Mouse (Mus musculus) c-Kit-negative CD71-positive TER-119-positive erythroid progenitor cells, embryonic 14.5 days (primary cell): ENCODE results near the gene Zfhx3.

ENCODE experiments used
- DNase-seq: peaks from one replicate; pipeline ENCODE4 v3.0.0-alpha.2; 2013; ENCODE audit warnings: low read depth, low spot score

Gene Zfhx3

GRCm38 (mm10) chr8:108715416-108715948 is 773.0 kb downstream of the Zfhx3 start:
- no peak for DNase-seq

- DNase-seq = no peak
Observed at GRCm38 (mm10) chr8:108716291-108716811, 773.9 kb downstream of the Zfhx3 start.

DNA sequence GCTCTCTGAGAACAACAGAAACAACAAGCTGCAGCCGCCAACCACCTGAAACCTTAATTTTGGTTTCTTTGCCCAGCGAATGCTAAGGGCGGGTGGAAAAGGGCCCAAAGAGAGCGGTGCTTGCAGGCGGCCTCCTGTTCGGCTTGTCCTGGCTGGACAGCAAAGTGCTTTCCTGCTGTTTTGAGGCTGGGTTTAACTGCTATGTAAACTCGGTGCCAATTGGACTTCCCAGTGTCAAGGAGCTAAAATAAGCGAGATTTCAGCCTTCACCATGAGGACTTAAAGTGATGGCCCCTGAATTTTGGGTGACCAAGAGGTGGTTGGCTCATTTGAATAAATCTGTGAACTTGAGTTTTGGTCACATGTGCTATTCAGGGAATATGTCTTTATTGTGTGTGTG is 775.1 kb downstream of the Zfhx3 start:
- DNase-seq = no peak

- no peak for DNase-seq
Observed at GRCm38 (mm10) chr8:108718031-108718430, 775.6 kb downstream of the Zfhx3 start.

DNA sequence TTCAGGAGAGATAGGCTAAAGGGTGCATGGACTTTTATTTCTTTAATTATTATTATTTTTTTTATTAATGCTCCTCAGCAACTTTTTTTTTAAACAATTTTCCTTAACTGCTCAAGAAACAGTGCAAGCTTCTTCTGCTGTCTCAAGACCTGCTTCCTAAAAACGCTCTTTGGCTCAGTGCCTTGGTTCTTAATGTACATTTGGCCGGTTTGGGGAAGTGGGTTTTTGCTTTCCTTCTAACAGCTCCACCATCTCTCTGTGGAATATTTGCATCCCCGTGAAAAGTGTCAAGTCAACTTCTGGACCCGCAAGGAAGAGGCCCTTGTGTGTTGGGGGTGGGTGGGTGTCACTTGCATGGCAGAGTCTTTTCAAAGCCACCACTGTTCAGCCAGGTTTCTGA is 778.4 kb downstream of the Zfhx3 start:
- no peak for DNase-seq

GRCm38 (mm10) chr8:108722671-108723513 is 780.4 kb downstream of the Zfhx3 start:
- no peak for DNase-seq

DNA sequence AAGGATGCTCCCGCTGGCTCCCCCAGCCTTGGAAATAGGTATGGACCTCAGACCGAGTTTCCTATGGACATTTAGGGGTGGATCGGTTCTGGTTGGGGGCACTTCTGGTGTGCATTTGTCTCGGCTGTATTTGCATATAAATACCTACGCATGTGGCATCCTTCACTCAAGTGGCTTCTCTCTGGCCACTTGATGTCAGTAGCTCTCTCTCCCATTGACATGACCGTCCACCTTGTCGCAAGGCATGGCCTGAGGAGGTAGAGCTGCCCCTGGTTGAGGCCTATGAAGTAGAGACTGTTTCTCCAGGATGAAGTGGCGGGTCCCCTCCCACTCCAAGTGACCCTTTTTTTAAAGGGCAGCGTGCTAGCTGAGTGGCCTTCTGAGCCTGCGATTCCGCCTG is 781.2 kb downstream of the Zfhx3 start:
- no peak for DNase-seq

DNA sequence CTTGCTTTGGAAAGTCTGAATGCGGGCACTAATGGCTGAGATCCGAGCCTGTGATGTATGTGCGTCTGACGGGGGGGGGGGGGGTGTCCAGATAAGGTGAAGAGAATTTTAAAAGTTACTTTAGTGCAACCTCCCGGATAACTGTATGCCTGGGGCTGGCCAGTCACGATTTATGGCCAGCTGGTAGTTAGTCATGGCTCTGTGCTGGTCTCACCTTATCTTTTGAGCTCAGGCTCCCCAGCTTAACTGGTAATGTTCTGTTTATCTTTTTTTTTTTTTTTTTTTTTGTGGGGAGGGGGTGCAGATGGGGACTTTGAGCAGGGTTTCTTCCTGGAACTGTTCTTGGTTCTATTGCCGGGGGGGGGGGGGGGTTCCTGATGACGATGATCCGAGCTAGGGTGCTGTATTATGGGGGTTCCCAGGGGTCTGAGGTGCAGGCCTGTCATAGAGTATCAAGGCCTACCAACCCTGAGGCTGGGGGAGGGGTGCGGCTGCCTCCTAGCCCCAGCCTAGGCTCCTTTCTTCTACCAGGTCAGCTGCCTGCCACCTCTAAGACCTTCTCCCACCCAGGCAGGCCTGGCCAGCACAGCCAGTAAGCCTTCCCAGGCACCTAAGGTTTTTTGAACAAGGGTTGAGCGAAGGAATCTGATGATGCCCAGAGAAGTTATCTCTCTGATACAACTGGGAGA is 782.5 kb downstream of the Zfhx3 start:
- DNase-seq = no peak

- no peak for DNase-seq
Observed at GRCm38 (mm10) chr8:108725631-108726030, 783.2 kb downstream of the Zfhx3 start.

GRCm38 (mm10) chr8:108726541-108727241 is 784.2 kb downstream of the Zfhx3 start:
- no peak for DNase-seq

- DNase-seq = no peak
Observed at GRCm38 (mm10) chr8:108729169-108729568, 786.7 kb downstream of the Zfhx3 start.

DNA sequence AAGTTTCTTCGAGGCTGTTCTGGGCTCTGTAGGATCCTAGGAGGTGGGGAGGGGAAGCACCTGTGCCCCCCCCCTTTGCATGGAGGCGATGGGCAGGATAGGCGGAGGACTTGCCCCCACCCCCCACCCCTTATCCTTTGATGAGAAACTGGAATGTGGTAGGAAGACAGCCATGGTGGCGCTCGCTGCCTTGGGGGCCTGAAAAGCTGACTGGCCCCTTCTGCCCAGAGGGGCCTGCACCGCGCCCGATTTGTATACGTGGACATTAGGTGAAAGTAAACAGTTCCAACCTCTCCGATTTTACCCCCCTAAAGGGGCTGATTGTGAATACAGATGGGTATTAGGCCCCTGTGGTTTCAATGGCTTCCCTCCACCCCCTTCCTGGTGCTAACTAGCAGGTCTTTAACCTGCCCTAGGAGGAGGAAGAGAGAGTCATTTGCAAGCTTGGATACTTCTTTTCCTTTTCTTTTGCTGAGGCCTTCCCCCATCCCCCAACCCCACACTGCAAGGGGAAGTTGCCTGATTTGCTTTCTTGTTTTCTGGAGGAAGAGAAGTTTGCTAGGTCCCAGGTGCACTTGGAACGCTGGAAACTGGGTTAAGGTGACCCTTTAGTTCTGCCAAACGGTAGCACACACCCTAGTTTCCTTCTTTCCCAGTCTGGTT is 787.4 kb downstream of the Zfhx3 start:
- no peak for DNase-seq

GRCm38 (mm10) chr8:108730907-108731440 is 788.5 kb downstream of the Zfhx3 start:
- no peak for DNase-seq

DNA sequence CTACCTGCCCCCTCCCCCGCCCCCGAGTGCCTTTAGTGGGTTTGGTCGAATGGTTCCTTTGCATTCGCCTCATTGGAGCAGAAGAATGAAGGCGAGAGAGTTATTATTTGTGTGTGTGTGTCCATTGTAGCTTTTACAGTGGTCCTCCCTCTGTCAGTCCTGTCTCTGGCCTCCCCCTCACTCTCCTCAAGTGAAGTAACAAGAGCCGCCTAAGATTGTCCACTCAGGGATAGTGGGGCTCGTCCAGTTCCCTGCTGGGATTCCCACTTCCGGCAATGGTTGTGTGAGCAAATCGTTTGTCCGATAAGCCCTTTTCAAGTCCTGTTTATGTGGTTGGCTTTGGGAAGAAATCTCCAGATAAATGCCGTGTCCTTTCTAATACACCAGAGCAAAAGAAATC is 790.1 kb downstream of the Zfhx3 start:
- DNase-seq = no peak

DNA sequence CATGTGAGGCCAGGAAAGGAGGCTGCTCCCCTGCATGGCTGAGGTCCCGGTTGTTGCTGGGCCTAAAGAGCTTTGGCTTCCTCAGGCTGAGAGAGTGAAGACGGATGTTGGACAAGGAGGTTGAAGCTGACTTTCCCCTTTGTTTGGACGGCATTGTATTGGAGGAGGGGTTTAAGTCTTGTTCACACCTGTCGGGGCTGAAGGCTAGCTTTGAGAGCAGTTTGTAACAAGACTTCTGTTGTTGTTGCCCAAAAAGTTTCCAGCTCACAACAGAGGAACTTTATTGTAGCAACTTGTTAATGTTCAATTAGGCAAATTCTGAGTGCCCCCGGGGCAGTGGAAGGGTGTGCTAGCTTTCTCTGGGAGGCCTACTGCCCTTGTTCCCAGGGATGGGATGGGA is 790.9 kb downstream of the Zfhx3 start:
- DNase-seq = no peak

DNA sequence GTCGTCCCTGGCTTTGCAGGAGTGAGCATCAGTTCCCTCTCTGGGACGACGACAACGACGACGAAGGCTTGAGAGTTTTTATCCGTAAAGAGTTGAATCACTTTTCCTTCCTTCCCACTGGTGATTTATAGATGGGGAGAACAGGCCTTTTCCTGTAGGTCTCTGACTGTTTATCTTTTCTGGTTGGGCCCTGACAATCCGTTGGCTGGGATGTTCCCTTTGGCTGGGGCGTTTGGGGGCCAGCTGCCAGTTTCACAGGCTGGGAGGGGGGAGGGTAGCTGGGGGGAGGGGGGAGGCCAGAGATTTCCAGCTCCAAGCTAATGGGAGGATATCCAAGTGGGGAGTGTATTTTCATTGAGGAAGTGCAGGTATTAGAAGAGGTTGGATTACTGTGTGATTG is 794.0 kb downstream of the Zfhx3 start:
- no peak for DNase-seq

- DNase-seq = no peak
Observed at GRCm38 (mm10) chr8:108738179-108738578, 795.7 kb downstream of the Zfhx3 start.

DNA sequence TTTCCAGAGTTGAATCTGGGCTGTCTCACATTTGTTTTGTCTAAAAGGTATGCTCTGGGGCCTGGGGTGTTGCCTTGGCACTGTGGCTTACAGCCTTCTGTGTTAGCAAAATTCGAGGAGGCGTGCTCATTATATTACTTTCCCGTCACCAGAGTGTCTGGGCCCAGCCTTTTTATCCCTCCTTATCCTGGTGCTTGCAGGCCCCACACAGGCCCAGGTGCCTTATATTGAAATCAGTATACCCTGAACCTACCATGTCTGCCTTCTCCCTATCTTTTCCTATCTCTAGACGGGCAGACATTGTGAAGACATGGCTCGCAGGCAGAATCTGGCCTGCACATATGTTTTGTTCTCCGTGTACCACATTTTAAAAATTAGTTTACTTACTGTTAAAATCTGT is 797.1 kb downstream of the Zfhx3 start:
- no peak for DNase-seq

DNA sequence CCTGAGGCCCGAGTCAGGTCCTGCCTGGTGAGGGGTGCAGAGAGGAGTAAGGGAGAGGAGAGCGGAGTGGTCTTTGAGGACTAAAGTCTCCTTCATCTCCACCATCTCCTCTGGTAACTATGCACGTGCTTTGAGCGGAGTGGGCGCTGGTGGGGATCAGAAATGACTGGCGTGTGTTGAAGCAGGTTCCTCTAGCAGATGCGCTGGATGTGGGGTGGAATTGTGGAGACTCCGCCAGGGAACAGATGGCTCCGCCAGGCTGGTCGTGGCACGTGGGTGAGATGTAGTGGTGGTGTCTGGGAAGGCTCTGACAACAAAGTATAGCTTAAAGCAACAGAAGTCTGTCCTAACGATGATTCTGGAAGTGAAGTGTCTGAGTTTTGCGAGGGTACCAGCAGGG is 798.0 kb downstream of the Zfhx3 start:
- no peak for DNase-seq

GRCm38 (mm10) chr8:108741651-108742050 is 799.2 kb downstream of the Zfhx3 start:
- no peak for DNase-seq

DNA sequence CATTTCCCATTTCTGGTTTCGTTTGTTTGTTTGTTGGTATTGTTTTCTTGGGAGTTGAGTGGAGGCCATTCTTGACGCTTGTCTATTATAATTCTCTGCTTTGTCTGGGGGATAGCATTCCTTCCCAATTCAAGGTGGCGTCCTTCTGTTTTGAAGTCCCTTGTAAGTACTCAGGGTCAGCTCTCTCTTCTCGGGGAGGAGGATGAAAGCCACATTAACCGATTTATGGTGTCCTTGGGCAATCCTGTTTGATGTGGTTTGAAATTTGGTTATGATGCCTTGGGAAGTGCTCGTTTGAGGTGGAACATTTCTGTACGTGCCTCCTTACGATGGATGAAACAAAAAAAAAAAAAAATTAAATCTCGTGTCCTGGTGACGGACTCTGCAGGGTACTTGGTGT is 800.0 kb downstream of the Zfhx3 start:
- DNase-seq = no peak
